Mouse (Mus musculus) CD4-positive helper T cell, adult 2 months (primary cell): ENCODE results near the gene Zfp93.
A peak's percentile ranks its signal among the peaks of the same experiment; 100 is the strongest.
"Not testable (repeated sequence)": the region's sequence is repeated elsewhere in the genome, so short reads cannot be mapped to it uniquely, and the experiment has no call there.

ENCODE experiments used
- DNase-seq: peaks from one replicate; pipeline ENCODE4 v3.0.0-alpha.2; 2012; ENCODE audit warnings: low read depth, missing footprints, low spot score

Gene Zfp93

GRCm38 (mm10) chr7:24270288-24270672 is at the start of gene Zfp93:
Gene Zfp93, plus strand, starts transcription at chr7:24270420.
- peak; percentile 64 for DNase-seq

- peak; percentile 47 for DNase-seq
These were observed 33.0 kb upstream of the Zfp93 start, which contains the start of gene Zfp109 for GRCm38 (mm10) chr7:24237040-24237791. Gene Zfp109, minus strand, starts transcription at chr7:24237560.

GRCm38 (mm10) chr7:24253779-24254615 is 16.2 kb upstream of the Zfp93 start:
- DNase-seq = no peak

- peak; percentile 40 for DNase-seq
These were observed 15.4 kb upstream of the Zfp93 start, which contains the start of gene Zfp108 for GRCm38 (mm10) chr7:24254633-24255474. Gene Zfp108, plus strand, starts transcription at chr7:24254794.

- DNase-seq = no peak
These were observed 10.8 kb upstream of the Zfp93 start for GRCm38 (mm10) chr7:24259306-24259999.

GRCm38 (mm10) chr7:24260000-24260312 is 10.3 kb upstream of the Zfp93 start:
- no peak for DNase-seq

- peak; percentile 39 for DNase-seq
These were observed 1.8 kb upstream of the Zfp93 start for GRCm38 (mm10) chr7:24268176-24269155.

GRCm38 (mm10) chr7:24269256-24269655 is 964 bp upstream of the Zfp93 start:
- peak; percentile 11 for DNase-seq

- no peak for DNase-seq
These were observed 443 bp upstream of the Zfp93 start for GRCm38 (mm10) chr7:24269667-24270287.

- DNase-seq = no peak
These were observed 971 bp downstream of the Zfp93 start for GRCm38 (mm10) chr7:24271191-24271590.

- DNase-seq = no peak
These were observed 4.2 kb downstream of the Zfp93 start for GRCm38 (mm10) chr7:24274456-24274855.

GRCm38 (mm10) chr7:24278771-24279170 is 8.6 kb downstream of the Zfp93 start:
- not testable (repeated sequence) for DNase-seq

GRCm38 (mm10) chr7:24280031-24280857 is 10.0 kb downstream of the Zfp93 start:
- no peak for DNase-seq

- DNase-seq = no peak
These were observed 10.6 kb downstream of the Zfp93 start for GRCm38 (mm10) chr7:24280858-24281145.

- no peak for DNase-seq
These were observed 15.9 kb downstream of the Zfp93 start for GRCm38 (mm10) chr7:24286090-24286489.

- DNase-seq = no peak
These were observed 16.7 kb downstream of the Zfp93 start for GRCm38 (mm10) chr7:24286916-24287315.

- no peak for DNase-seq
These were observed 17.4 kb downstream of the Zfp93 start for GRCm38 (mm10) chr7:24287670-24288069.

- no peak for DNase-seq
These were observed 18.3 kb downstream of the Zfp93 start for GRCm38 (mm10) chr7:24288512-24288911.
